Mouse (Mus musculus) CD4-positive naive resting alpha-beta T cell, adult 57 days (primary cell): Measurements from ENCODE around the gene Calhm4. TPM values are rescaled to one million over a fixed set of nuclear protein-coding genes. Genes with fewer than 3 reads are reported as not detected.

ENCODE experiments used
- total RNA-seq: library from RNA; stranded (reverse); gene quantifications from one replicate; pipeline ENCODE4 v1.2.4, GENCODE M21; 2023

Gene Calhm4
- total RNA-seq = not detected

DNA sequence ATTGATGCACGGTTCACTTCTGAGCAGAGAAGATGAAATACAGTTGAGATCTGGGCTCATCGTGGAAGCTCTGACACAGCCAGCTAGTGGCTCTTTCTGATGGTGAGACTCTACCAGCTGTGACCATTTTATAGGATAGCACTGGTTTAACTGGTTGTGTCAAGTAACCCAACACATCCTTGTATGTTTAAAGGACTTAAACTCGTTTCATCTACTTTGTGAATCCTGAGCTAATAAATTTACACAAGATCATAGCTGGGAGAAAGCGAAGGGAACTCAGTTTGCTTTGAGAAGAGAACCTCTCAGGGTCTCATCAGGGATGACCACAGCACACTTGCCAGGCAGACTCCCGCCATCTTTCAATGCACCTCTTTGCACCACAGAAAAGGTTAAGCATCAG is at the start of gene Calhm4:
TSS of gene Calhm4 (minus strand) at position 101 of the 400 bp plus-strand sequence.

DNA sequence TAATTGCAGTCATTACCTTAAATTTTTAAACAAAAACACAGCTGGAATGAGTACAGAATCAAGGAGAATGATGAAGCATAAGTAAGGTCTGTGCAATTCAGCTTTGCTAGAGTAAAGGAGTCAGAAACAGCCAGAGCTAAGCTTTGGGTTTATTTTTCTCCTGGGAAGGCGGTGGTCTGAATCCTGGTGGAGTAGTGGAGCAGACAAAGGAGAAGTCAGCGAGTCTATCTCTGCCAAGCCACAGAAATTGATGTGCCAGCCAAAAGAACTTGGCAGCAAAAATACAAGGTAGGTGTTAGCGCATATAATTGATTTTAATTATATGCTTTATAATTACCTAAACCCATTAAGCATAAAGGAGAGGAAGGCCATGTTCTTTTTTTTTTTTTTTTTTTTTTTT is 6.7 kb downstream of the Calhm4 start, which contains the start of gene Trappc3l:
TSS of gene Trappc3l (plus strand) at position 197 of the 400 bp plus-strand sequence.

GRCm38 (mm10) chr10:34019302-34020075 is 24.6 kb downstream of the Calhm4 start, which contains the start of gene Rwdd1:
Gene Rwdd1, minus strand, starts transcription at chr10:34019624.

Other genes with a start within 250 kb of the Calhm4 start
- not detected for gene Sult3a1, start 186.6 kb downstream of the Calhm4 start, total RNA-seq
- not detected for gene Rsph4a, start 139.2 kb downstream of the Calhm4 start, total RNA-seq
- 75.3 TPM for gene Zup1, start 93.0 kb downstream of the Calhm4 start, total RNA-seq
- 54.4 TPM for gene Rwdd1, start 24.7 kb downstream of the Calhm4 start, total RNA-seq
- gene Trappc3l, start 6.7 kb downstream of the Calhm4 start, total RNA-seq = not detected
- gene Calhm5, start 52.2 kb upstream of the Calhm4 start, total RNA-seq = not detected
- 11.1 TPM for gene Calhm6, start 83.7 kb upstream of the Calhm4 start, total RNA-seq
- 20.6 TPM for gene Dse, start 163.4 kb upstream of the Calhm4 start, total RNA-seq
- 110 TPM for gene Tspyl1, start 237.9 kb upstream of the Calhm4 start, total RNA-seq